Mouse (Mus musculus): ENCODE measurements around the gene Pcsk6. TPM values are rescaled to one million over a fixed set of nuclear protein-coding genes. Genes with fewer than 3 reads are reported as not detected.

Pcsk6 gene
- 4.4 and 5.8 TPM in 2 replicates for polyA plus RNA-seq (2012; rRNA removed)

GRCm38 (mm10) chr7:65861591-65862472 is at the start of gene Pcsk6:
TSS of gene Pcsk6 (plus strand) at chr7:65861734.

GRCm38 (mm10) chr7:66043552-66044459 is 182.3 kb downstream of the Pcsk6 start, which contains the start of gene Gm45213:
TSS of gene Gm45213 (plus strand) at chr7:66043602.

GRCm38 (mm10) chr7:66058703-66059102 is 197.2 kb downstream of the Pcsk6 start, which contains the start of gene Snrpa1:
TSS of gene Snrpa1 (plus strand) at chr7:66059003.

GRCm38 (mm10) chr7:66079364-66080230 is 218.1 kb downstream of the Pcsk6 start, which contains the start of gene Selenos:
TSS of gene Selenos (plus strand) at chr7:66079649.

Other genes starting within 250 kb of the Pcsk6 start
- 15.6 and 17.3 TPM in 2 replicates for gene Tarsl2, start 216.8 kb upstream of the Pcsk6 start, polyA plus RNA-seq (2012; rRNA removed)
- 110 and 113 TPM in 2 replicates for gene Tm2d3, start 170.6 kb upstream of the Pcsk6 start, polyA plus RNA-seq (2012; rRNA removed)
- gene Gm45213, start 181.9 kb downstream of the Pcsk6 start, polyA plus RNA-seq (2012; rRNA removed): not detected in 2 replicates
- gene Snrpa1, start 197.3 kb downstream of the Pcsk6 start, polyA plus RNA-seq (2012; rRNA removed): 71.1 and 72.4 TPM in 2 replicates
- 67.4 and 72.2 TPM in 2 replicates for gene Selenos, start 217.9 kb downstream of the Pcsk6 start, polyA plus RNA-seq (2012; rRNA removed)
- gene Chsy1, start 247.8 kb downstream of the Pcsk6 start, polyA plus RNA-seq (2012; rRNA removed): 14.1 and 14.2 TPM in 2 replicates

Data from central nervous system, embryonic 18 days (tissue).